Mouse (Mus musculus) gastrocnemius, postnatal 36 days (tissue): ENCODE measurements around the gene Rorb. TPM values are rescaled to one million over a fixed set of nuclear protein-coding genes. Genes with fewer than 3 reads are reported as not detected.

Experiments used
- DNase-seq, 2 experiments: peaks; one replicate each; pipeline ENCODE4 v3.0.0; 2022
- intact Hi-C: fragments of 180-260 bp; cut with DNase I; formaldehyde crosslinking; loops from one replicate; pipeline ENCODE4 v1.15.1; 2025
- long read RNA-seq, 2 experiments: library from polyadenylated mRNA; stranded (forward); transcript quantifications; one replicate each; pipeline ENCODE4 v2.0.0; 2021
- total RNA-seq, 2 experiments: library from RNA; stranded (reverse); gene quantifications; 2 replicates each; pipeline ENCODE4 v1.2.3; 2021

Gene Rorb
- total RNA-seq = under 1 TPM; 0.05 to 0.28 TPM
- long read RNA-seq, experiment 1 = 0 reads
- long read RNA-seq, experiment 2 = 0 reads

- DNase-seq = peak; percentile 57 to 62
- intact Hi-C loops = no loop called here
Observed at GRCm38 (mm10) chr19:19110793-19111427, at the start of gene Rorb. TSS of gene Rorb (minus strand) at chr19:19111196.

- intact Hi-C loops = no loop called here
- DNase-seq = no peak
Observed at GRCm38 (mm10) chr19:19148847-19149246, 37.9 kb upstream of the Rorb start.

DNA sequence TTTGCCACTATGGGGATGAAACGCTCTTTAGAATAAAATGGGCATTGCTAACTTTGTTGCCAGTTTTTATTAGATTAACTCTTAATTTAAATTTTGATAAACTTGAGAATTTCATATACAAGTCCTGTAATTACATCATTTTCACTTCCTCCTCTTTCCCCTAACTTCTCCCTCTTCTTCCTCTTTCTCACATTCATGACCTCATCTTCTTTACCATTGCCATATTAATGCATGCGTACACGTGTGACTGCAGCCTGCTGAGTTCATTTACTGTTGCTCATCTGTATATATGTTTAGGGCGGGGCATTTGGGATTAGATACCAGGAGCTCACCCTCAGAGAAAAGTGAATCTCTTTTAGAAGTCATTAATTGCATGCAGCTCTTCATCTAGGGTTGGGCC, 33.5 kb upstream of the Rorb start:
- DNase-seq = no peak

DNA sequence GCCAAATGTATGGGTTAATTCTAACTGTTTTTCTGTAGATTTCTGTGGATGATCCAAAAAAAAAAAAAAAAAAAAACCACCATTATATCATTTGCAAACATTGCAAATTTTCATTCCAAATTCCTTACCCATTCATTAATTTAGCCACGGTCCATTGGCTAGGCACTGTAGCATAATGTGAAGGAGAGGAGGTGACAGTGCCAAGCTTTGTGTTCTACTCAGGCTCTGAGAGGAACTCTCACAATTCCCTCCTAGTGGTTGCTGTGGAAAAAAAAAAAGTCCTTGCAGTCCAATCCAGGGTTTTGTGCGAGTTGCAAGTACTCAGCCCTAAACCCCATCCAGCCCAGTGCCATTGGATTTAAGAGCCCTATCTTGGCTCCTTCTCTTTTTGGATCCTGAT, 25.9 kb upstream of the Rorb start:
- intact Hi-C loops = no loop called here
- DNase-seq = no peak

More for the DNA sequence above, 33.5 kb upstream of the Rorb start:
- intact Hi-C loops = no loop called here

DNA sequence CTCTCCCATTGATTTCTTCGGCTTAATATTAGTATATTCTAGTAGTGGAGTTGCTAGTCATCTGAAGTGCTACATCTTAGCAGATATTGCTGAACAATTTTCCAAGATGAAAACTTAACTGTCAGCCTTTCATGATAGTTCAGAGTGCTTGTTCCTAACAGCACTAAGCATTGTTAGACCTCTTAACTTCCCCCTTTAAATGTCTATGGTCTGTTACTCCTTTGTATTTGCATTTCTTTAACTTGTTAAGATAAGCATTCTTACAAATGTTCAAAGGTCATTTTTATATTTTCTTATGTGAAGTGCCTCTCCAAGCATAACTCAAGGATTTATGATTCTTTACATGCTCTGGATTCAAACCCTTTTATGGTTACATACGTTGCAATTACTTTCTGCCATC, 24.8 kb upstream of the Rorb start:
- DNase-seq = no peak

GRCm38 (mm10) chr19:19122324-19122723, 11.3 kb upstream of the Rorb start:
- DNase-seq = no peak
- intact Hi-C loops = no loop called here

More for the DNA sequence above, 24.8 kb upstream of the Rorb start:
- intact Hi-C loops = no loop called here

DNA sequence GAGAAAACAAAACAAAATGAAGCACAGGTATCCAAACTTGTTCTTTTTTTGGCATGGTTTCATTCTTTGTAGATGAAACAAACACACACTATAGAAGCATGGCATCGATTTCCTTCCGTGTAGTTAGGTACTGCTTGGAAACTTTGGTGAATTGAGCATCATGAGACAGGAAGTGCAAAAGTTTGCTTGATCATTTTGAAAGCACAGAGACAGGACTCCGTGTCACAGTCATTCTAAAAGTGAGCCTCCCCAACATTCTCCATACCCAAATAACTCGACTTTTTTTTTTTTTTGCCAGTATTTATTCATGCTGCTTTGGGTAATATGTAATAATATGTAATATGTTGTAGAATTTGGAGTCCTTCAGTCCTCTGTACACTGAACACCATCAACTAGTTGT, 1.2 kb upstream of the Rorb start:
- no peak for DNase-seq
- intact Hi-C loops = no loop called here

GRCm38 (mm10) chr19:19111428-19112170, 603 bp upstream of the Rorb start:
- DNase-seq = no peak
- intact Hi-C loops = no loop called here

GRCm38 (mm10) chr19:19110011-19110768, 806 bp downstream of the Rorb start:
- peak in 1 of 2 experiments; percentile 20 for DNase-seq
- intact Hi-C loops = no loop called here

GRCm38 (mm10) chr19:19108596-19109381, 2.2 kb downstream of the Rorb start:
- no peak for DNase-seq
- intact Hi-C loops = no loop called here

DNA sequence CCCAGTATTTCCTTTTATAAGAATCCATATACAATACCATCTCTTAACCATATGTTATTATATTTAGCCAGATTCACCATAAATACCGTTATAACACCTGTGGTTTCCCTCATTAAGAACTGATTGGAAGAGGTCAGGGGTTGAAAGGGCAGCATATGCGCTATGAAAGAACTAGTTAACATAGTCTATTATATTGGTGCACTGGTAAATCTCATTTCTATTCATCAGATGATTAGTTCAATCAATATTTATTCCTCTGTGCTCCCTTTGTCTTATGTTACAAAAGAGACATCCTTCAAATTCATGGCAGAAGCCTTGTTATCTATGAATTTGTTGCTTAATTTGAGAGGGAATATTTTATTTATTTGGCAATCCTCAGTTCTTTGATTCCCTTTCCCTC, 6.4 kb downstream of the Rorb start:
- no peak for DNase-seq
- intact Hi-C loops = no loop called here

DNA sequence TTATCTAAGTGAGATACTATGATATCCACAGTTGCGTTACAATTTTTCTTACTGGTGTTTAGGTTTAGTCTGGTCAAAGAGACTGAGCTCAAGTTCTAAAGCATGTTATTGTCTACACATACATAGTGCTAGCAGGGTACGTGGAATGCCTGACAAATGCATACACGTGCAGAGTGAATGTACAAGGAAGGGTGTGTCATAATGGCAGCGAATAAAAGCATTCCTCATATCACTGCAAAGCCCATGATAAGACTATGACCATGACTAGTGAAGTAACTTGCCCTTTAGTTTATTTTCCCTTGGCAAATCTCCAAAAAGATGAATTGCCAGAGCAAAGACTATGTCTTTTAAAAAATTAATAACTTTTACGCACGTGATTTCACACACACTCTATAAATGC, 13.8 kb downstream of the Rorb start:
- DNase-seq = no peak
- intact Hi-C loops = no loop called here

GRCm38 (mm10) chr19:19089427-19089826, 21.6 kb downstream of the Rorb start:
- intact Hi-C loops = no loop called here
- no peak for DNase-seq

- DNase-seq = no peak
- intact Hi-C loops = no loop called here
Observed at GRCm38 (mm10) chr19:19077880-19078279, 33.1 kb downstream of the Rorb start.

DNA sequence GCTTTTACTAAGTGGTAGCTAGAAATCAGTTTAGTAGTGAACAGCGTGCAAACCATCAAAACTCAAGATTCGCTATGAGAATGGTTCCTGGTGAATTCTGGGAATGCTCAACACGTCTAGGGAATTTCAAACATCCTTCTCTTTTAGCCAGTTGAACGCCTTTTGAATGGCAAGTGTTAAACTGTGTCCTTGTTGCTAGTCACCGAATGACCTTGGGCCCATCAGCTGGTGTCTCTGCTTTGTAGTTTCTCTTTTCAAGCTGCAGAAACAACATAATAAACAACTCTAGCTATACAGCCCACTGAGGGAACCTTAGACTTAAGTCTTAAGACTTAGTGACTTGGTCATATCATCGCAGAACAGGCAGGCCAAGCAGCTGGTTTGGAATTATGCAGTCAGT, 36.2 kb downstream of the Rorb start:
- intact Hi-C loops = no loop called here
- DNase-seq = no peak

- DNase-seq = no peak
- intact Hi-C loops = no loop called here
Observed at GRCm38 (mm10) chr19:19058710-19059398, 52.1 kb downstream of the Rorb start.

DNA sequence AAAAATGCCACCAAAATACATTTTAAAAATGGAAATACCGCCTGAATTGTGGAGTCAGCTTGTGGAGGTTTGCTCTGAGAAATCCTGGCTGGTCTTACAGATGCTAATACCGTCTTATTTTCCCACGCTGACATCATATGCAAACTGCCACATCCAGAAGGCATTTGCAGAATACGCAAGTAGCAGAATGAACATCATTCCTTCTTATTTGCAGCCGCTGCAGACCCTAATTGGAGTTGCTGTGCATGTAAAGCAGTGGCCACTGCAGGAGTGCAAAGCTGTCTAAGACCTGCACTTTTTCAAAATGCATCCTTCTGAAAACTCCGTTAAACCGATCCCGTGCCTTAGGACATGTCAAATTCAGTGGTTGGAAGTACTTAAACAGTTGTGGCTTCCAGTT, 52.8 kb downstream of the Rorb start:
- intact Hi-C loops = no loop called here
- no peak for DNase-seq

DNA sequence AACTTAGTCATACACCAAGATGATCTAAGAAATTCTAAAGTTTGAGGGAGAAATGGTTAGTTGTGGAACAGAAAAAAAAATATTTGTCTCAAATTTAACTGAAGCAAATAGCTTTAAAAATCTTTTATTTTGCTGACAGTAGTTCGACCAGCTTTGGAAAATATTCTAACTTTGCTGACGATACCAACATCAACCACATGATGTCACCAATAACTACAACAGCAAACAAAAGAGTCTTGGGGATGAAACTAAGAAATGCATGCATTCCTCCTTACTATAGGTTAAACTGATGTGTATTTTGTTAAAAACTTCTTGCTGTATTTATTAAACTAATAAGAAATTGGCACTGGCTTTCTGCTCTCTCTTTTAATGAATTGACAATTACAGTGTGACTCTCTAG, 67.9 kb downstream of the Rorb start:
- intact Hi-C loops = no loop called here
- no peak for DNase-seq

DNA sequence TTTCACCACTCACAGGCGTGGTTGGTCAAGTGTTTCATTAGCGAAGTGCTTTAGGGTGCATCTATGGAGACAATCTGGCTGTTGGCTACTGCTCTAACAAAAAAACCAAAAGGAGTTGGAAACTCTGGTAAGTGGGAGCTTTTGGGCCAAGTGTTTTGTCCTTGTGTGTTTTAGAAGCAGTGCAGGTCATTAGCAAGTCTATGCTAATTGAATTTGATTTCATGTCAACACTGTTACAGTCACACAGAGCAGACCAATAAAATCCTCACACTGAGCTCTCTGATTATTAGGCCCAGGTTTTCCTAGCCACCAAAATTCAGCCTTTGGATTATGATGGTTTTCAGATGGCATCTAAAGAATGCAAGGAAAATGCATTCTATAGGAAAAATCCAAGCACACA, 70.2 kb downstream of the Rorb start:
- intact Hi-C loops = no loop called here

More for the DNA sequence above, 70.2 kb downstream of the Rorb start:
- DNase-seq = no peak
